Mouse (Mus musculus) common myeloid progenitor, adult 5-6 weeks (primary cell): ENCODE results near the gene Tm2d3. TPM values are rescaled to one million over a fixed set of nuclear protein-coding genes. Genes with fewer than 3 reads are reported as not detected.

Experiments used
- ATAC-seq: replicated peaks from 2 replicates; pipeline ENCODE4 v1.8.0; 2016; ENCODE audit warnings: low read depth, mild to moderate bottlenecking, moderate TSS enrichment, inconsistent platforms; ENCODE audit not compliant: poor library complexity, severe bottlenecking
- total RNA-seq: library from RNA; stranded (forward); fragments of 200-1000, 187-1606 nt; gene quantifications from 2 replicates; pipeline ENCODE4 v1.2.3, GENCODE M21; 2017

The Tm2d3 gene
- 62.3 and 69.6 TPM in 2 replicates for total RNA-seq

DNA sequence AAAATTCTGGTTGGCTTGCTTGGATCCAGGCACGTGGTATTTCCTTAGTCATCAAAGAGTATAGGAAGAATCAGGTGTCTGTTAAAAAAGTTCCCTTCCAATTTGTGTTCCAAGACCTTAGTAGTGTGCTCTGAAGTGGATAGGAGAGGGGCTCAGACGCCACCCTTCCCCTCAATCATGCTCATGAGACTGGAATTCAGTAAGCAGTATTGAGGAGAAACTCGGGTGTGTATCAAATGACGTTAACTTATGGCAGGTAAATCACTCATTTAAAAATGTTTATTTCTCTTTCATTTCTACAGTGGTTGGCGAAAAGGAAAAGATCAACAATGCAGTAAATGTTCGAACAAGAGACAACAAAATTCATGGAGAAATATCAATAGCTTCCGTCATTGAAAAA, at the start of gene Tm2d3:
Gene Tm2d3 (plus strand): TSS at position 301 of the 400 bp plus-strand sequence.
- ATAC-seq: no peak

- no peak for ATAC-seq
Observed at GRCm38 (mm10) chr7:65642371-65643304, 48.3 kb upstream of the Tm2d3 start.

DNA sequence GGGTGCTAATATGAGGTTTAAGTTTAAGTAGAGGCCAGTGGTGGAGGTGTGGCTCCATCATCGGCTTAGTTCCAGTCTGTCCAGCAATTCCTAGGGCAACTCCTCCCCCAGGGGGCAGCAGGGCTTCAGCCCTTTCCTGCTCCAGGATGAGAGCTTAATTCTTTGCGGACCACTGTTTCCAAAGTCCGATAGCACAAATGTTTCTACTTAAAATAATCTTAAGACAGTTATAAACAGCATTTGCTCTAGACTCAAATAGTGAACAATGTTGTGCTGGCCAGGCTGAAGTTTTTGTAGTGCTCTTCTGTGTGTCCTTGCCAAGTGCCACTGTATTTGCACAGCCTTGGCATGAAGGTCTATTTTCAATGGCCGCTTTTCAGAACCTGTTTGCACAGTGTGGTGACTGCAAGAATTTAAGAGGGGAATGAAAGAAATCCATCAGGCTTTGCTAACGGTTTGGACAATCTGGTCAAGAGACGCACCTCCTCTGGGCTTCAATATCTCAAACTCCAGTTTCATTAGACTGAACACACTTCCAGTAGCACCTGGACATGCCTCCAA, 47.0 kb upstream of the Tm2d3 start:
- no peak for ATAC-seq

GRCm38 (mm10) chr7:65644643-65645351, 46.2 kb upstream of the Tm2d3 start, which contains the start of gene Tarsl2:
Gene Tarsl2 (plus strand): TSS chr7:65644898.
- peak; percentile 81 for ATAC-seq

DNA sequence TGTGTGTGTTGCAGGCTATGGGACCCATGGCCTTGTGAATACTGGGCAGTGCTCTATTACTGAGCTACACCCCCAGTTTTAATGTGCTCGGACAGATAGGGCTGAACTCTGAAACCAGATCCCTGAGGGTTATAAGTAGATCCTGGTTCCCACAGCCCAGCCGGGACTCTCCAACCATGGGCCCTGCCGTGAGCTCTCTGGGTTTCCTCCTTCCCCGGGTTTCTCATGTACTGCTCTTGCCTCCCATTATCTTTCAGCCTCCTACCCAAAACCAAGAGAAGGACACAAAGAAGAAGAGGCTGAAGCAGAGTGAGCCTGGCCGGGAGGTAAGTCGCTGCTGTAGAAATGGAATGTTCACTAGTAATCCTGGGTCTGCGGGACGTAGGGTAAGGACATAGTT, 45.0 kb upstream of the Tm2d3 start:
- no peak for ATAC-seq

- no peak for ATAC-seq
Observed at GRCm38 (mm10) chr7:65650662-65651061, 40.3 kb upstream of the Tm2d3 start.

- 0 out of 2 replicates have a peak, but pooled peaks have one; percentile 25 for ATAC-seq
Observed at GRCm38 (mm10) chr7:65657490-65658120, 33.4 kb upstream of the Tm2d3 start.

DNA sequence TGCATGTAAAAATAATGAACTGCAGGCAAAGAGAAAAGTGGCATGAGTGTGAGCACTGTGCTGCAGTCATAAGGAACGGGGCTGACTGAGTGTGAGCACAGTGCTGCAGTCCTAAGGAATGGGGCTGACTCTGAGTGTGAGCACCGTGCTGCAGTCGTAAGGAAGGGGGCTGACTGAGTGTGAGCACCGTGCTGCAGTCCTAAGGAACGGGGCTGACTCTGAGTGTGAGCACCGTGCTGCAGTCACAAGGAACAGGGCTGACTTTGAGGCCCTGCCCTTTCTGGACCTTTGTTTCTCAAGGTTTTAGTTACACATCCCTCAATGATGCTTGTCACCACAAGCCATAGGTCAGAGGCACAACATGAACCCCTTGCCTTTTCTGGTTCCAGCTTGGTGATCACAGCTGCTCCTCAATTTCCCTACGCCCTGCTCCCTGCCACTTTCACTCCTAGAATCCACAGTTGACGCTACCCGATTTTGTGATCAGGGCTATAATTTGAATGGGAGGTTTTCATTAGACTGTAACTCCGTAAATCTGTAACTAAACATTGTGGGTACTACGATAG, 27.7 kb upstream of the Tm2d3 start:
- no peak for ATAC-seq

DNA sequence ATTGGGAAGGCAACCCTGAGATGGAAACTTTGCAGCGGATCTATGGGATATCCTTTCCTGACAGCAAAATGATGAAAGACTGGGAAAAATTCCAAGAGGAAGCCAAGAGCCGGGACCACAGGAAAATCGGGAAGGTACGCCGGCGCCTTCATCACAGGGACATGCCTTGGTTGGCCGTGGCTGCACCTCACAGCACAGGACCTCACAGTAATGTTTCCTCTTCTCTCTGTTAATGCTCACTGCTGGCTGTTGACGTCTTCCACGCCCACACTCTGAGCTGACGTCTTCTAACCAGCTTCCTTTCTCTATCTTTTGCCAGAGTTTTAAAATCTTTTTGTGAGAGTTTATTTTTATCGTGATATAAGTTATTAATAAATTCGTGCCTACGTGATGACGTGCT, 27.1 kb upstream of the Tm2d3 start:
- no peak for ATAC-seq

- no peak for ATAC-seq
Observed at GRCm38 (mm10) chr7:65667491-65667890, 23.5 kb upstream of the Tm2d3 start.

DNA sequence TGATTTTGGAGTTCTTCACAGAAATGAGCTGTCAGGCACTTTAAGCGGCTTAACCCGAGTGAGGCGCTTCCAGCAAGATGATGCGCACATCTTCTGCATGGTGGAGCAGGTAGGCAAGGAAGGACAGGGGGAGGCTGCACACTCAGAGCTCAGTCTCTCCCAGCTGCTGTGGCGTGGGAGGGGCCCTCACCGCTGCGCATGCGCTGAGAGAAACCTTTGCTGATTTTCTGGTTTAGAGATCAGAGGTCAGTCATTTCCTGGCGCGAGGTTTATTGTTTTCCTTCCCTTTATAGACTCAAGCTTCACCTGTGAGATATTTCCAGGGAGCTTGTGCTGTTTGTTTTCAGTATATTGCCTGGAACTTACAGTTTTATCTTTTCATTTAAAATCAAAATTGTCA, 12.9 kb upstream of the Tm2d3 start:
- no peak for ATAC-seq

DNA sequence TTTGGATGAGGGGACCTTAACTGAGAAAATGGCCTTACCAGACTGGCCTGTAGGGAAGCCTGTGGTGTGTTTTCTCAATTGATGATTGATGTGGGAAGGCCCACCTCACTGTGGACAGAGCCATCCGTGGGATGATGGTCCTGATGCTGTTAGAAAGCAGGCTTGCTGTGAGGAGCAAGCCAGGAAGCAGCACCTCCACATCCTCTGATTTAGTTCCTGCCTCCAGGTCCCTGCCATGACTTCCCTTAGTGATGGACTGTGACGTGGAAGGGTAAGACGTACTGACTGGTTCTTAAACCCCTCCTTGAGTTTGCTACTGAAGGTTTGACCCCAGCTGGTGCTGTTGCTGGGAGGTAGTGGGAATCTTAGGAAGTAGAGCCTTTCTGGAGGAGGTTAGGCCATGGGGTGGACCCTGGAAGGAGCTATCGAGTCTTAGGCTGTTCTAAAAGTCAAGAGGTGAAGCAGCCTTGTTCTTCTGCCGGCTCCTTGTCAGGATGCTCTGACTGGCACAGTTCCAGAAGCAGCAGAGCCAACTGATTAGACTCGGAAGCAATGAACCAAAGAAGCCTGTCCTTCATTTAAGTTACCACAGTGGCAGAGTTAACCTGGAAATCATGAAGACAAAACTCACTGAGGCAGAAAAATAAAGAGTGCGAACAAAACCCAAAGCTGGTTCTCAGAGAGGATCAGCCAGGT, 11.9 kb upstream of the Tm2d3 start:
- ATAC-seq: no peak

GRCm38 (mm10) chr7:65681166-65681565, 9.8 kb upstream of the Tm2d3 start:
- ATAC-seq: no peak

GRCm38 (mm10) chr7:65684256-65684835, 6.6 kb upstream of the Tm2d3 start:
- ATAC-seq: no peak

- ATAC-seq: no peak
Observed at GRCm38 (mm10) chr7:65686664-65687063, 4.3 kb upstream of the Tm2d3 start.

GRCm38 (mm10) chr7:65691929-65692605, 1.1 kb downstream of the Tm2d3 start:
- no peak for ATAC-seq

- ATAC-seq: peak; percentile 38
Observed at GRCm38 (mm10) chr7:65692883-65693282, 1.9 kb downstream of the Tm2d3 start.

GRCm38 (mm10) chr7:65693301-65693821, 2.4 kb downstream of the Tm2d3 start:
- peak; percentile 81 for ATAC-seq
